Mouse (Mus musculus): ENCODE data around the gene Sh3rf1. TPM values are rescaled to one million over a fixed set of nuclear protein-coding genes. Genes with fewer than 3 reads are reported as not detected.

The Sh3rf1 gene
- polyA plus RNA-seq, 1 experiment, result 3.8 TPM

DNA sequence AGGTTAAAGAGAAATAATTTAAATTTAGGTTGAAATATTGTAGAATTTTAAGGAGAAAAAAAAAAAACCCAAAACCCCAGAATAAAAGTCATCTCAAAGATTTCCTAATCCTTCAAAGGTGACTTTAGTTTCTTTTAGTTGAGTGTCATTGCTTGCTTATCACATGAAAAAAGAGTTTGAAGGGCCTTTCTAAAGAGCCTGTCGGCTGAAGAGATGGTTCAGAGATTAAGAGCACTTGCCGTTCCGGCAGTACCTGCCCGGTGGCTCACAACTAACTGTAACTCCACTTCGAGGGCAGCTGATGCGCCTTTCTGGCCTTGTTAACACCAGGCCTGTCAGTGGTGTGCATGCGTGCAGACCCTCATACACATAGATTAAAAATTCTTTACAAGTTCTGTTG is 41.2 kb downstream of the Sh3rf1 start:
- peaks cover 11% of the 10 kb centered on the region for H3K79me3 ChIP-seq (ENCODE audit: low read depth)
- TF ChIP-seq CEBPB (IDR thresholded peaks at IDR 0.05; ENCODE audit: low read depth) (no peak), MAX (IDR thresholded peaks at IDR 0.05) (no peak), MYOD1 (IDR thresholded peaks at IDR 0.05; ENCODE audit: control insufficient read depth, insufficient read length, low read depth) (no peak), USF1 (IDR thresholded peaks at IDR 0.05; ENCODE audit: low read depth) (no peak), CTCF (IDR thresholded peaks at IDR 0.05; ENCODE audit: control insufficient read depth, insufficient read depth, insufficient read length) (no peak), FOSL1 (IDR thresholded peaks at IDR 0.05; ENCODE audit: insufficient read depth, low read length, poor library complexity, severe bottlenecking) (no peak), MYOG (IDR thresholded peaks at IDR 0.05; ENCODE audit: control insufficient read depth, extremely low read depth, insufficient read length) (no peak)
- H3K4me3 ChIP-seq (ENCODE audit: insufficient read depth, poor library complexity, severe bottlenecking), result no peak overlapping the region
- H3ac ChIP-seq (ENCODE audit: control insufficient read depth, insufficient read length, low read depth), result no peak overlapping the region
- peaks cover 8% of the 10 kb centered on the region for H3K79me2 ChIP-seq (ENCODE audit: control insufficient read depth, insufficient read depth)
- H3K27me3 ChIP-seq (ENCODE audit: control insufficient read depth, insufficient read depth, insufficient read length), result no peaks in the 10 kb centered on the region
- H3K36me3 ChIP-seq (ENCODE audit: control insufficient read depth, insufficient read depth), result no peaks in the 10 kb centered on the region

GRCm38 (mm10) chr8:61265390-61265789 is 41.7 kb downstream of the Sh3rf1 start:
- Histone ChIP-seq H3K36me3 (ENCODE audit: control insufficient read depth, insufficient read depth) (no peaks in the 10 kb centered on the region), H3K79me2 (ENCODE audit: control insufficient read depth, insufficient read depth) (peaks cover 8% of the 10 kb centered on the region), H3K4me3 (ENCODE audit: insufficient read depth, poor library complexity, severe bottlenecking) (no peak overlapping the region), H3K27me3 (ENCODE audit: control insufficient read depth, insufficient read depth, insufficient read length) (no peaks in the 10 kb centered on the region), H3K79me3 (ENCODE audit: low read depth) (peaks cover 11% of the 10 kb centered on the region), H3ac (ENCODE audit: control insufficient read depth, insufficient read length, low read depth) (no peak overlapping the region)
- no peak for TF ChIP-seq CTCF (IDR thresholded peaks at IDR 0.05; ENCODE audit: control insufficient read depth, insufficient read depth, insufficient read length)
- TF ChIP-seq CEBPB (IDR thresholded peaks at IDR 0.05; ENCODE audit: low read depth), result no peak
- TF ChIP-seq USF1 (IDR thresholded peaks at IDR 0.05; ENCODE audit: low read depth), result no peak
- no peak for TF ChIP-seq FOSL1 (IDR thresholded peaks at IDR 0.05; ENCODE audit: insufficient read depth, low read length, poor library complexity, severe bottlenecking)
- TF ChIP-seq MYOD1 (IDR thresholded peaks at IDR 0.05; ENCODE audit: control insufficient read depth, insufficient read length, low read depth), result no peak
- TF ChIP-seq MYOG (IDR thresholded peaks at IDR 0.05; ENCODE audit: control insufficient read depth, extremely low read depth, insufficient read length), result no peak
- TF ChIP-seq MAX (IDR thresholded peaks at IDR 0.05), result no peak

- H3K27me3 ChIP-seq (ENCODE audit: control insufficient read depth, insufficient read depth, insufficient read length), result no peaks in the 10 kb centered on the region
- no peak overlapping the region for H3K4me3 ChIP-seq (ENCODE audit: insufficient read depth, poor library complexity, severe bottlenecking)
- H3K79me2 ChIP-seq (ENCODE audit: control insufficient read depth, insufficient read depth), result peaks cover 8% of the 10 kb centered on the region
- no peaks in the 10 kb centered on the region for H3K36me3 ChIP-seq (ENCODE audit: control insufficient read depth, insufficient read depth)
- H3ac ChIP-seq (ENCODE audit: control insufficient read depth, insufficient read length, low read depth), result no peak overlapping the region
- peaks cover 12% of the 10 kb centered on the region for H3K79me3 ChIP-seq (ENCODE audit: low read depth)
- TF ChIP-seq MYOG (IDR thresholded peaks at IDR 0.05; ENCODE audit: control insufficient read depth, extremely low read depth, insufficient read length), result no peak
- TF ChIP-seq CTCF (IDR thresholded peaks at IDR 0.05; ENCODE audit: control insufficient read depth, insufficient read depth, insufficient read length), result no peak
- TF ChIP-seq CEBPB (IDR thresholded peaks at IDR 0.05; ENCODE audit: low read depth), result no peak
- TF ChIP-seq MAX (IDR thresholded peaks at IDR 0.05), result no peak
- no peak for TF ChIP-seq MYOD1 (IDR thresholded peaks at IDR 0.05; ENCODE audit: control insufficient read depth, insufficient read length, low read depth)
- no peak for TF ChIP-seq FOSL1 (IDR thresholded peaks at IDR 0.05; ENCODE audit: insufficient read depth, low read length, poor library complexity, severe bottlenecking)
- TF ChIP-seq USF1 (IDR thresholded peaks at IDR 0.05; ENCODE audit: low read depth), result no peak
These were observed 43.4 kb downstream of the Sh3rf1 start for GRCm38 (mm10) chr8:61267061-61267460.

- Histone ChIP-seq H3K79me3 (ENCODE audit: low read depth) (peaks cover 11% of the 10 kb centered on the region), H3K27me3 (ENCODE audit: control insufficient read depth, insufficient read depth, insufficient read length) (no peaks in the 10 kb centered on the region), H3K79me2 (ENCODE audit: control insufficient read depth, insufficient read depth) (peaks cover 8% of the 10 kb centered on the region), H3ac (ENCODE audit: control insufficient read depth, insufficient read length, low read depth) (no peak overlapping the region), H3K36me3 (ENCODE audit: control insufficient read depth, insufficient read depth) (no peaks in the 10 kb centered on the region), H3K4me3 (ENCODE audit: insufficient read depth, poor library complexity, severe bottlenecking) (no peak overlapping the region)
- TF ChIP-seq MYOG (IDR thresholded peaks at IDR 0.05; ENCODE audit: control insufficient read depth, extremely low read depth, insufficient read length) (no peak), USF1 (IDR thresholded peaks at IDR 0.05; ENCODE audit: low read depth) (no peak)
These were observed 44.0 kb downstream of the Sh3rf1 start for GRCm38 (mm10) chr8:61267692-61268091.

- Histone ChIP-seq H3K36me3 (ENCODE audit: control insufficient read depth, insufficient read depth) (no peaks in the 10 kb centered on the region), H3ac (ENCODE audit: control insufficient read depth, insufficient read length, low read depth) (no peak overlapping the region), H3K4me3 (ENCODE audit: insufficient read depth, poor library complexity, severe bottlenecking) (no peak overlapping the region), H3K79me2 (ENCODE audit: control insufficient read depth, insufficient read depth) (peaks cover 11% of the 10 kb centered on the region), H3K27me3 (ENCODE audit: control insufficient read depth, insufficient read depth, insufficient read length) (no peaks in the 10 kb centered on the region), H3K79me3 (ENCODE audit: low read depth) (peaks cover 11% of the 10 kb centered on the region)
- TF ChIP-seq CTCF (IDR thresholded peaks at IDR 0.05; ENCODE audit: control insufficient read depth, insufficient read depth, insufficient read length) (no peak), MAX (IDR thresholded peaks at IDR 0.05) (no peak), CEBPB (IDR thresholded peaks at IDR 0.05; ENCODE audit: low read depth) (no peak), MYOG (IDR thresholded peaks at IDR 0.05; ENCODE audit: control insufficient read depth, extremely low read depth, insufficient read length) (no peak)
These were observed 44.7 kb downstream of the Sh3rf1 start for GRCm38 (mm10) chr8:61268233-61268916.

DNA sequence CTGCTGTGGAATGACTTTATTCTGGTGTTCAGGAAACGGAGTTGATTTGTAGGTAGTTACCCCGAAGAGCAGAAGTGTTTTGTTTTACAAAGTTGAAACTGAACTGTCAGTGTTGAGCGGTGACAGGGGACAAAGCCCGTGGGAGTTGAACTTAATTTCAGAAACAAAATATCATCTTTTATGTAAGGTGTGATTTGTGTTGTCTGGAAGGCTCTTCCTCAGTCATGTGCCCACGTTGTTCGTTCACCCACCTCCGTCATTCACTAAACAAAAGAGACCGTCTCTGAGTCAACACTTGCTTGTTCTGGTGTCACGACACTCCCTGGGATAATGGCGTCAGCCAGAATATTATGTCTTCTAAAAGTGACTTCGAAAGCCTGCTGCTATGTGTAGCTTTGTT is 46.3 kb downstream of the Sh3rf1 start:
- Histone ChIP-seq H3K36me3 (ENCODE audit: control insufficient read depth, insufficient read depth) (no peaks in the 10 kb centered on the region), H3ac (ENCODE audit: control insufficient read depth, insufficient read length, low read depth) (no peak overlapping the region), H3K4me3 (ENCODE audit: insufficient read depth, poor library complexity, severe bottlenecking) (no peak overlapping the region), H3K27me3 (ENCODE audit: control insufficient read depth, insufficient read depth, insufficient read length) (no peaks in the 10 kb centered on the region), H3K79me2 (ENCODE audit: control insufficient read depth, insufficient read depth) (peaks cover 27% of the 10 kb centered on the region), H3K79me3 (ENCODE audit: low read depth) (peaks cover 8% of the 10 kb centered on the region)
- no peak for TF ChIP-seq MAX (IDR thresholded peaks at IDR 0.05)
- TF ChIP-seq MYOG (IDR thresholded peaks at IDR 0.05; ENCODE audit: control insufficient read depth, extremely low read depth, insufficient read length), result no peak
- no peak for TF ChIP-seq CTCF (IDR thresholded peaks at IDR 0.05; ENCODE audit: control insufficient read depth, insufficient read depth, insufficient read length)
- TF ChIP-seq MYOD1 (IDR thresholded peaks at IDR 0.05; ENCODE audit: control insufficient read depth, insufficient read length, low read depth), result no peak
- no peak for TF ChIP-seq USF1 (IDR thresholded peaks at IDR 0.05; ENCODE audit: low read depth)
- no peak for TF ChIP-seq CEBPB (IDR thresholded peaks at IDR 0.05; ENCODE audit: low read depth)
- no peak for TF ChIP-seq FOSL1 (IDR thresholded peaks at IDR 0.05; ENCODE audit: insufficient read depth, low read length, poor library complexity, severe bottlenecking)

All from C2C12 (cell line).